Mouse (Mus musculus): Measurements from ENCODE around the gene Klhl6.
A peak's percentile ranks its signal among the peaks of the same experiment; 100 is the strongest.

Klhl6 gene

GRCm38 (mm10) chr16:19969506-19969905, 13.3 kb downstream of the Klhl6 start:
- no peak for DNase-seq (ENCODE audit: low spot score)

GRCm38 (mm10) chr16:19968666-19969065, 14.2 kb downstream of the Klhl6 start:
- DNase-seq (ENCODE audit: low spot score), result no peak

GRCm38 (mm10) chr16:19967897-19968392, 14.9 kb downstream of the Klhl6 start:
- no peak for DNase-seq (ENCODE audit: low spot score)

GRCm38 (mm10) chr16:19966976-19967375, 15.9 kb downstream of the Klhl6 start:
- DNase-seq (ENCODE audit: low spot score), result no peak

- no peak for DNase-seq (ENCODE audit: low spot score)
Observed at GRCm38 (mm10) chr16:19966437-19966836, 16.4 kb downstream of the Klhl6 start.

- no peak for DNase-seq (ENCODE audit: low spot score)
Observed at GRCm38 (mm10) chr16:19962951-19963350, 19.9 kb downstream of the Klhl6 start.

GRCm38 (mm10) chr16:19961070-19961469, 21.8 kb downstream of the Klhl6 start:
- DNase-seq (ENCODE audit: low spot score), result no peak

- DNase-seq (ENCODE audit: low spot score), result no peak
Observed at GRCm38 (mm10) chr16:19960407-19961058, 22.3 kb downstream of the Klhl6 start.

- DNase-seq (ENCODE audit: low spot score), result no peak
Observed at GRCm38 (mm10) chr16:19957051-19957450, 25.8 kb downstream of the Klhl6 start.

GRCm38 (mm10) chr16:19947336-19947735, 35.5 kb downstream of the Klhl6 start:
- no peak for DNase-seq (ENCODE audit: low spot score)

GRCm38 (mm10) chr16:19946578-19947298, 36.1 kb downstream of the Klhl6 start:
- DNase-seq (ENCODE audit: low spot score), result no peak

- no peak for DNase-seq (ENCODE audit: low spot score)
Observed at GRCm38 (mm10) chr16:19920823-19921222, 62.0 kb downstream of the Klhl6 start.

GRCm38 (mm10) chr16:19918286-19918685, 64.6 kb downstream of the Klhl6 start:
- no peak for DNase-seq (ENCODE audit: low spot score)

GRCm38 (mm10) chr16:19912582-19912981, 70.3 kb downstream of the Klhl6 start:
- DNase-seq (ENCODE audit: low spot score), result no peak

- no peak for DNase-seq (ENCODE audit: low spot score)
Observed at GRCm38 (mm10) chr16:19908291-19908690, 74.5 kb downstream of the Klhl6 start.

GRCm38 (mm10) chr16:19907103-19907502, 75.7 kb downstream of the Klhl6 start:
- peak; percentile 71 for DNase-seq (ENCODE audit: low spot score)

GRCm38 (mm10) chr16:19904734-19905479, 77.9 kb downstream of the Klhl6 start:
- no peak for DNase-seq (ENCODE audit: low spot score)

- DNase-seq (ENCODE audit: low spot score), result no peak
Observed at GRCm38 (mm10) chr16:19903792-19904191, 79.0 kb downstream of the Klhl6 start.
